Mouse (Mus musculus): ENCODE measurements at regions not wholly inside any gene's neighbourhood (a gene's known extent, or its start where the extent isn't known, plus 50 kb on each side); places are given as distances from the start of the nearest gene placed in this dataset.

GRCm38 (mm10) chr4:124349610-124350295 lies 260.9 kb downstream of the 3100002H09Rik start:
- no peak overlapping the region for H3K4me3 ChIP-seq
- H3K4me1 ChIP-seq = peaks cover 3% of the 10 kb centered on the region; the same call in 1 of the 2 replicates
- ATAC-seq (ENCODE audit: insufficient number of reproducible peaks, insufficient read depth, low FRiP score, low TSS enrichment, low read depth) = no peak
- H3K27me3 ChIP-seq = no peaks in the 10 kb centered on the region
- no peak overlapping the region for H3K9ac ChIP-seq
- no peaks in the 10 kb centered on the region for H3K36me3 ChIP-seq
- 59% methylated on average over 15 of the region's 15 CpGs for WGBS
- no peaks in the 10 kb centered on the region for H3K9me3 ChIP-seq
- no peak overlapping the region for H3K4me2 ChIP-seq
- H3K27ac ChIP-seq = no peak overlapping the region

- Histone ChIP-seq H3K27ac (no peak overlapping the region), H3K9me3 (no peaks in the 10 kb centered on the region), H3K27me3 (no peaks in the 10 kb centered on the region), H3K36me3 (no peaks in the 10 kb centered on the region), H3K4me3 (no peak overlapping the region), H3K4me2 (no peak overlapping the region), H3K9ac (no peak overlapping the region), H3K4me1 (peaks cover 3% of the 10 kb centered on the region; the same call in 1 of the 2 replicates)
- no peak for ATAC-seq (ENCODE audit: insufficient number of reproducible peaks, insufficient read depth, low FRiP score, low TSS enrichment, low read depth)
- 44% methylated on average over 3 of the region's 3 CpGs for WGBS
Observed at GRCm38 (mm10) chr4:124349055-124349454, 261.5 kb downstream of the 3100002H09Rik start.

- ATAC-seq (ENCODE audit: insufficient number of reproducible peaks, insufficient read depth, low FRiP score, low TSS enrichment, low read depth) = no peak
- H3K9me3 ChIP-seq = no peaks in the 10 kb centered on the region
- WGBS = 28% methylated on average over 7 of the region's 7 CpGs
- H3K9ac ChIP-seq = no peak overlapping the region
- H3K4me3 ChIP-seq = no peak overlapping the region
- H3K27me3 ChIP-seq = no peaks in the 10 kb centered on the region
- H3K4me2 ChIP-seq = no peak overlapping the region
- H3K27ac ChIP-seq = no peak overlapping the region
- 0 out of 2 replicates have a peak, but pooled peaks cover 6% of the 10 kb centered on the region for H3K4me1 ChIP-seq
- H3K36me3 ChIP-seq = no peaks in the 10 kb centered on the region
Observed at GRCm38 (mm10) chr4:124340073-124340472, 270.5 kb downstream of the 3100002H09Rik start.

- H3K36me3 ChIP-seq = no peaks in the 10 kb centered on the region
- 77% methylated on average over 2 of the region's 2 CpGs for WGBS
- no peak overlapping the region for H3K4me2 ChIP-seq
- H3K27me3 ChIP-seq = no peaks in the 10 kb centered on the region
- no peak for ATAC-seq (ENCODE audit: insufficient number of reproducible peaks, insufficient read depth, low FRiP score, low TSS enrichment, low read depth)
- no peak overlapping the region for H3K27ac ChIP-seq
- H3K4me1 ChIP-seq = 0 out of 2 replicates have a peak, but pooled peaks cover 3% of the 10 kb centered on the region
- no peaks in the 10 kb centered on the region for H3K9me3 ChIP-seq
- no peak overlapping the region for H3K9ac ChIP-seq
- H3K4me3 ChIP-seq = no peak overlapping the region
Observed at GRCm38 (mm10) chr4:124335726-124336125, 274.9 kb downstream of the 3100002H09Rik start.

- no peaks in the 10 kb centered on the region for H3K36me3 ChIP-seq
- no peaks in the 10 kb centered on the region for H3K4me1 ChIP-seq
- 83% methylated on average over 2 of the region's 2 CpGs for WGBS
- no peak overlapping the region for H3K4me2 ChIP-seq
- no peaks in the 10 kb centered on the region for H3K9me3 ChIP-seq
- no peak overlapping the region for H3K27ac ChIP-seq
- no peak overlapping the region for H3K9ac ChIP-seq
- no peak overlapping the region for H3K4me3 ChIP-seq
- H3K27me3 ChIP-seq = no peaks in the 10 kb centered on the region
- ATAC-seq (ENCODE audit: insufficient number of reproducible peaks, insufficient read depth, low FRiP score, low TSS enrichment, low read depth) = no peak
Observed at GRCm38 (mm10) chr4:124332974-124333373, 277.6 kb downstream of the 3100002H09Rik start.

- Histone ChIP-seq H3K4me3 (no peak overlapping the region), H3K4me2 (no peak overlapping the region), H3K27me3 (no peaks in the 10 kb centered on the region), H3K27ac (no peak overlapping the region), H3K36me3 (no peaks in the 10 kb centered on the region), H3K4me1 (no peaks in the 10 kb centered on the region), H3K9ac (no peak overlapping the region), H3K9me3 (no peaks in the 10 kb centered on the region)
- ATAC-seq (ENCODE audit: insufficient number of reproducible peaks, insufficient read depth, low FRiP score, low TSS enrichment, low read depth) = no peak
- WGBS = 88% methylated on average over 12 of the region's 12 CpGs
Observed at GRCm38 (mm10) chr4:124332416-124332815, 278.2 kb downstream of the 3100002H09Rik start.

GRCm38 (mm10) chr4:124329107-124329771 lies 281.4 kb downstream of the 3100002H09Rik start:
- H3K36me3 ChIP-seq = no peaks in the 10 kb centered on the region
- no peak overlapping the region for H3K27ac ChIP-seq
- no peak overlapping the region for H3K4me3 ChIP-seq
- no peak for ATAC-seq (ENCODE audit: insufficient number of reproducible peaks, insufficient read depth, low FRiP score, low TSS enrichment, low read depth)
- H3K9ac ChIP-seq = no peak overlapping the region
- H3K9me3 ChIP-seq = no peaks in the 10 kb centered on the region
- H3K4me2 ChIP-seq = no peak overlapping the region
- H3K4me1 ChIP-seq = no peaks in the 10 kb centered on the region
- no peaks in the 10 kb centered on the region for H3K27me3 ChIP-seq
- WGBS = 53% methylated on average over 15 of the region's 15 CpGs

GRCm38 (mm10) chr4:124326301-124326700 lies 284.3 kb downstream of the 3100002H09Rik start:
- Histone ChIP-seq H3K27ac (no peak overlapping the region), H3K4me2 (no peak overlapping the region), H3K4me3 (no peak overlapping the region), H3K4me1 (no peaks in the 10 kb centered on the region), H3K9me3 (no peaks in the 10 kb centered on the region), H3K9ac (no peak overlapping the region), H3K36me3 (no peaks in the 10 kb centered on the region), H3K27me3 (no peaks in the 10 kb centered on the region)
- no peak for ATAC-seq (ENCODE audit: insufficient number of reproducible peaks, insufficient read depth, low FRiP score, low TSS enrichment, low read depth)
- 88% methylated on average over 9 of the region's 9 CpGs for WGBS

- no peak overlapping the region for H3K4me2 ChIP-seq
- ATAC-seq (ENCODE audit: insufficient number of reproducible peaks, insufficient read depth, low FRiP score, low TSS enrichment, low read depth) = no peak
- no peak overlapping the region for H3K4me3 ChIP-seq
- no peak overlapping the region for H3K27ac ChIP-seq
- H3K36me3 ChIP-seq = no peaks in the 10 kb centered on the region
- no peaks in the 10 kb centered on the region for H3K4me1 ChIP-seq
- no peak overlapping the region for H3K9ac ChIP-seq
- H3K27me3 ChIP-seq = no peaks in the 10 kb centered on the region
- no peaks in the 10 kb centered on the region for H3K9me3 ChIP-seq
- 74% methylated on average over 3 of the region's 3 CpGs for WGBS
Observed at GRCm38 (mm10) chr4:124323589-124323988, 287.0 kb downstream of the 3100002H09Rik start.

GRCm38 (mm10) chr4:124321221-124321620 lies 289.4 kb downstream of the 3100002H09Rik start:
- Histone ChIP-seq H3K27ac (no peak overlapping the region), H3K27me3 (peaks cover 9% of the 10 kb centered on the region), H3K4me1 (no peaks in the 10 kb centered on the region), H3K9ac (no peak overlapping the region), H3K4me3 (no peak overlapping the region), H3K4me2 (no peak overlapping the region), H3K9me3 (no peaks in the 10 kb centered on the region), H3K36me3 (no peaks in the 10 kb centered on the region)
- no peak for ATAC-seq (ENCODE audit: insufficient number of reproducible peaks, insufficient read depth, low FRiP score, low TSS enrichment, low read depth)
- WGBS = 64% methylated on average over 7 of the region's 7 CpGs

- no peak overlapping the region for H3K4me3 ChIP-seq
- no peak for ATAC-seq (ENCODE audit: insufficient number of reproducible peaks, insufficient read depth, low FRiP score, low TSS enrichment, low read depth)
- no peak overlapping the region for H3K27ac ChIP-seq
- peaks cover 9% of the 10 kb centered on the region for H3K27me3 ChIP-seq
- no peak overlapping the region for H3K9ac ChIP-seq
- 24% methylated on average over 4 of the region's 4 CpGs for WGBS
- H3K4me2 ChIP-seq = no peak overlapping the region
- no peaks in the 10 kb centered on the region for H3K4me1 ChIP-seq
- no peaks in the 10 kb centered on the region; the same call in 1 of the 2 replicates for H3K9me3 ChIP-seq
- H3K36me3 ChIP-seq = no peaks in the 10 kb centered on the region
Observed at GRCm38 (mm10) chr4:124317042-124317441, 293.6 kb downstream of the 3100002H09Rik start.

- H3K4me1 ChIP-seq = 0 out of 2 replicates have a peak, but pooled peaks cover 3% of the 10 kb centered on the region
- no peaks in the 10 kb centered on the region; the same call in 1 of the 2 replicates for H3K9me3 ChIP-seq
- 65% methylated on average over 5 of the region's 5 CpGs for WGBS
- no peak overlapping the region for H3K9ac ChIP-seq
- H3K4me2 ChIP-seq = no peak overlapping the region
- H3K27ac ChIP-seq = no peak overlapping the region
- H3K27me3 ChIP-seq = no peaks in the 10 kb centered on the region
- no peak overlapping the region for H3K4me3 ChIP-seq
- ATAC-seq (ENCODE audit: insufficient number of reproducible peaks, insufficient read depth, low FRiP score, low TSS enrichment, low read depth) = no peak
- H3K36me3 ChIP-seq = no peaks in the 10 kb centered on the region
Observed at GRCm38 (mm10) chr4:124311657-124312056, 298.9 kb downstream of the 3100002H09Rik start.

All from embryonic facial prominence, embryonic 13.5 days (tissue).